Mouse (Mus musculus): ENCODE results near the gene Nat9.

Gene Nat9

GRCm38 (mm10) chr11:115187693-115188092 lies at the start of gene Nat9:
Nat9 (minus strand) TSS chr11:115187859.
- DNase-seq: no peak

- no peak for DNase-seq
These were observed 48.9 kb upstream of the Nat9 start for GRCm38 (mm10) chr11:115236570-115236969.

- DNase-seq: no peak
These were observed 46.8 kb upstream of the Nat9 start for GRCm38 (mm10) chr11:115234320-115235044.

GRCm38 (mm10) chr11:115233526-115234290 lies 46.0 kb upstream of the Nat9 start:
- DNase-seq: no peak

GRCm38 (mm10) chr11:115232889-115233288 lies 45.2 kb upstream of the Nat9 start:
- no peak for DNase-seq

- DNase-seq: no peak
These were observed 44.3 kb upstream of the Nat9 start for GRCm38 (mm10) chr11:115231924-115232323.

GRCm38 (mm10) chr11:115231168-115231915 lies 43.7 kb upstream of the Nat9 start:
- no peak for DNase-seq

- DNase-seq: peak; percentile 97
These were observed 41.6 kb upstream of the Nat9 start for GRCm38 (mm10) chr11:115229021-115229930.

- no peak for DNase-seq
These were observed 40.8 kb upstream of the Nat9 start for GRCm38 (mm10) chr11:115228430-115228829.

GRCm38 (mm10) chr11:115227640-115228039 lies 40.0 kb upstream of the Nat9 start:
- DNase-seq: no peak

- peak; percentile 92 for DNase-seq
These were observed 39.3 kb upstream of the Nat9 start for GRCm38 (mm10) chr11:115226811-115227491.

GRCm38 (mm10) chr11:115225301-115225700 lies 37.6 kb upstream of the Nat9 start:
- DNase-seq: no peak

- DNase-seq: no peak
These were observed 37.2 kb upstream of the Nat9 start for GRCm38 (mm10) chr11:115224889-115225288.

GRCm38 (mm10) chr11:115223877-115224276 lies 36.2 kb upstream of the Nat9 start:
- no peak for DNase-seq

- DNase-seq: no peak
These were observed 35.8 kb upstream of the Nat9 start for GRCm38 (mm10) chr11:115223451-115223850.

GRCm38 (mm10) chr11:115222570-115222969 lies 34.9 kb upstream of the Nat9 start:
- DNase-seq: no peak

- DNase-seq: no peak
These were observed 34.4 kb upstream of the Nat9 start for GRCm38 (mm10) chr11:115222077-115222476.

- DNase-seq: no peak
These were observed 32.0 kb upstream of the Nat9 start for GRCm38 (mm10) chr11:115219685-115220084.

GRCm38 (mm10) chr11:115219263-115219662 lies 31.6 kb upstream of the Nat9 start:
- DNase-seq: peak; percentile 97

GRCm38 (mm10) chr11:115217439-115218410 lies 30.1 kb upstream of the Nat9 start:
- DNase-seq: no peak

GRCm38 (mm10) chr11:115215123-115215522 lies 27.5 kb upstream of the Nat9 start:
- DNase-seq: peak; percentile 91
